Mouse (Mus musculus): ENCODE results near the gene Tmem63b.

- TF ChIP-seq POLR2A (IDR thresholded peaks at IDR 0.05; ENCODE audit: control insufficient read depth, extremely low read depth, insufficient read depth, low read length, poor library complexity) (no peak), CTCF (IDR thresholded peaks at IDR 0.05; ENCODE audit: borderline replicate concordance, control insufficient read depth, extremely low read depth, insufficient read depth, low read length, poor library complexity) (no peak)
Measured at GRCm38 (mm10) chr17:45684667-45685131, 2.0 kb downstream of the Tmem63b start.
